In the genomic region with DNA sequence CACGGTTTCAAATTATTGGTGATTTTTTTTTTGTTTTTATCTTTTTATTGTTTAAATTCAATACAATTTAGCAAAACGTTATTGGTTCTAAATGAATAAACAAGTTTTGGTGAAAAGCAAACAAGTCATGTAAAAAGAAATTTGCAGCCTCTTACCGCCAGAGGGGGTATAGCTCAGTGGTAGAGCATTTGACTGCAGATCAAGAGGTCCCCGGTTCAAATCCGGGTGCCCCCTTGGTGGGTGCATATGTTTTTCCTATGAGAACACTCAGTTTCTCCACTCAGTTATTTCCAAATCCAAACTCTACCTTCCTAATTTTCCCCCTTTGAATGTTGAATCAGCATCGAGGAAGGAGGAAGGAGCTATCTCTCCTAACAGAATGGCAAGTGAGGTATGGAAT, we compare ENCODE assay signal across 8 mouse cellular contexts. TPM values are rescaled to one million over a fixed set of nuclear protein-coding genes. Genes with fewer than 3 reads are reported as not detected.
DNase-seq lines count a peak whose midpoint lies in the region; ATAC-seq and TF ChIP-seq lines count a peak whose summit lies in the region.

No protein-coding gene starts in this region.

- WGBS in liver, embryonic 12.5 days (ENCODE audit: insufficient replicate concordance), result 3% methylated on average over 6 of the region's 6 CpGs
- WGBS in lung, postnatal 0 days, result 5% methylated on average over 6 of the region's 6 CpGs

- H3K27me3 ChIP-seq in liver, embryonic 12.5 days (replicated peaks), result no peaks in the 10 kb centered on the region
- no peaks in the 10 kb centered on the region for H3K27me3 ChIP-seq in lung, postnatal 0 days (replicated peaks; ENCODE audit: insufficient read depth, low read length)

- ATAC-seq in liver, embryonic 12.5 days, result no peak
- ATAC-seq in lung, postnatal 0 days, result no peak
- no peak for ATAC-seq in erythroblast, adult 5-6 weeks (replicated peaks; ENCODE audit: low FRiP score, poor library complexity, severe bottlenecking)

- H3K4me3 ChIP-seq in liver, embryonic 12.5 days, result no peak overlapping the region
- no peak overlapping the region for H3K4me3 ChIP-seq in lung, postnatal 0 days (ENCODE audit: low read depth, low read length)

- no peak overlapping the region for H3K27ac ChIP-seq in liver, embryonic 12.5 days
- H3K27ac ChIP-seq in lung, postnatal 0 days (ENCODE audit: low read length), result no peak overlapping the region

- peaks cover 52% of the 10 kb centered on the region for H3K4me1 ChIP-seq in liver, embryonic 12.5 days
- peaks cover 11% of the 10 kb centered on the region for H3K4me1 ChIP-seq in lung, postnatal 0 days (ENCODE audit: insufficient read depth, low read depth, low read length)

- DNase-seq in liver (peak; percentile 78), ZHBTc4 (ENCODE audit: low read depth, low spot score) (peak; percentile 77)
- DNase-seq in cerebellum, postnatal 25 days, result peak; percentile 84 to 87
- DNase-seq in kidney, postnatal 36 days, result peak; percentile 76 to 82
- peak; percentile 71 for DNase-seq in lung, postnatal 0 days (ENCODE audit: low spot score)
- peak; percentile 54 to 72 for DNase-seq in spleen, adult 18-20 months

- no peak overlapping the region; the same call in 1 of the 2 replicates for H3K4me2 ChIP-seq in liver, embryonic 12.5 days
- no peak overlapping the region for H3K4me2 ChIP-seq in lung, postnatal 0 days (replicated peaks; ENCODE audit: low read depth, low read length)

- H3K36me3 ChIP-seq in liver, embryonic 12.5 days, result no peaks in the 10 kb centered on the region
- no peaks in the 10 kb centered on the region for H3K36me3 ChIP-seq in lung, postnatal 0 days (ENCODE audit: insufficient read depth, low read length)

- no peak for TF ChIP-seq EP300 in lung, postnatal 0 days (IDR thresholded peaks at IDR 0.05)

- peak; percentile 58 for TF ChIP-seq CTCF in lung, postnatal 0 days (IDR thresholded peaks at IDR 0.05)

- H3K9ac ChIP-seq in liver, embryonic 12.5 days, result no peak overlapping the region
- H3K9ac ChIP-seq in lung, postnatal 0 days (replicated peaks; ENCODE audit: low read depth), result no peak overlapping the region

- no peaks in the 10 kb centered on the region for H3K9me3 ChIP-seq in liver, embryonic 12.5 days (replicated peaks)
- H3K9me3 ChIP-seq in lung, postnatal 0 days (ENCODE audit: low read length), result no peaks in the 10 kb centered on the region

RNA-seq across cellular contexts. Expression of gene Lasp1, which starts 1.9 kb away (rescaled TPM):
- polyA plus RNA-seq in liver, embryonic 12.5 days (2016; fragmentation: Nextera tagmentation; extraction: Ambion mirVana), result 36.9 and 37.6 TPM in 2 replicates
- 96.4 and 107 TPM in 2 replicates for polyA plus RNA-seq in lung, postnatal 0 days (2015; fragmentation: Nextera tagmentation; extraction: Ambion mirVana)
- 31.8 and 54.8 TPM in 2 replicates for total RNA-seq in erythroblast, adult 5-6 weeks (2015; ENCODE audit: low replicate concordance)
- total RNA-seq in erythroblast, adult 5-6 weeks (2017; ENCODE audit: low replicate concordance), result 28.4 and 129 TPM in 2 replicates

RNA-seq across cellular contexts. Expression of gene Rpl23, which starts 14.7 kb away (rescaled TPM):
- 462 and 473 TPM in 2 replicates for polyA plus RNA-seq in liver, embryonic 12.5 days (2016; fragmentation: Nextera tagmentation; extraction: Ambion mirVana)
- 464 and 478 TPM in 2 replicates for polyA plus RNA-seq in lung, postnatal 0 days (2015; fragmentation: Nextera tagmentation; extraction: Ambion mirVana)
- total RNA-seq in erythroblast, adult 5-6 weeks (2015; ENCODE audit: low replicate concordance), result 241 and 306 TPM in 2 replicates
- 280 and 382 TPM in 2 replicates for total RNA-seq in erythroblast, adult 5-6 weeks (2017; ENCODE audit: low replicate concordance)

RNA-seq across cellular contexts. Expression of gene 1700001P01Rik, which starts 21.2 kb away (rescaled TPM):
- not detected in 2 replicates for polyA plus RNA-seq in liver, embryonic 12.5 days (2016; fragmentation: Nextera tagmentation; extraction: Ambion mirVana)
- polyA plus RNA-seq in lung, postnatal 0 days (2015; fragmentation: Nextera tagmentation; extraction: Ambion mirVana), result not detected in 2 replicates
- not detected in 2 replicates for total RNA-seq in erythroblast, adult 5-6 weeks (2015; ENCODE audit: low replicate concordance)
- not detected in 2 replicates for total RNA-seq in erythroblast, adult 5-6 weeks (2017; ENCODE audit: low replicate concordance)

RNA-seq across cellular contexts. Expression of gene Cwc25, which starts 30.6 kb away (rescaled TPM):
- polyA plus RNA-seq in liver, embryonic 12.5 days (2016; fragmentation: Nextera tagmentation; extraction: Ambion mirVana), result 10.7 and 10.9 TPM in 2 replicates
- polyA plus RNA-seq in lung, postnatal 0 days (2015; fragmentation: Nextera tagmentation; extraction: Ambion mirVana), result 12.7 and 13.2 TPM in 2 replicates
- 7.1 and 15.4 TPM in 2 replicates for total RNA-seq in erythroblast, adult 5-6 weeks (2015; ENCODE audit: low replicate concordance)
- total RNA-seq in erythroblast, adult 5-6 weeks (2017; ENCODE audit: low replicate concordance), result 8.9 and 12.3 TPM in 2 replicates

RNA-seq across cellular contexts. Expression of gene B230217C12Rik, which starts 43.7 kb away (rescaled TPM):
- polyA plus RNA-seq in liver, embryonic 12.5 days (2016; fragmentation: Nextera tagmentation; extraction: Ambion mirVana), result 1.1 and 1.3 TPM in 2 replicates
- polyA plus RNA-seq in lung, postnatal 0 days (2015; fragmentation: Nextera tagmentation; extraction: Ambion mirVana), result 1.3 and 1.5 TPM in 2 replicates
- total RNA-seq in erythroblast, adult 5-6 weeks (2015; ENCODE audit: low replicate concordance), result 2.1 TPM in 1 of 2 replicates, not detected in the other
- total RNA-seq in erythroblast, adult 5-6 weeks (2017; ENCODE audit: low replicate concordance), result not detected in 2 replicates
